Mouse (Mus musculus): ENCODE measurements around the gene Ssc5d. TPM values are rescaled to one million over a fixed set of nuclear protein-coding genes. Genes with fewer than 3 reads are reported as not detected.
A peak's percentile ranks its signal among the peaks of the same experiment; 100 is the strongest.

Gene Ssc5d
- polyA plus RNA-seq, 1 experiment from 2014 or later = 2.6 TPM

DNA sequence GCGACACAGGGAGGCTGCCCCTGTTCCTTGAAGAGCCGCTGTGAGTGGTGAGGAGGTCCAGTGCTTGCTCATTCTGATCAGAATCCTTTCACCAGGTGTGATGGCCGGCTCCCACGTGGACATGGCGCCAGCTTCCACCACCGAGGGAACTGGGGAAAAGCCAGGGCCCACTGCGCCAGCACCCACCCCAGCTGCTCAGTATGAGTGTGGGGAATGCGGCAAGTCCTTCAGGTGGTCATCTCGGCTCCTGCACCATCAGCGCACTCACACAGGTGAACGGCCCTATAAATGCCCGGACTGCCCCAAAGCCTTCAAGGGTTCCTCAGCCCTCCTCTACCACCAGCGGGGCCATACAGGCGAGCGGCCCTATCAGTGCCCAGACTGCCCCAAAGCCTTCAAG, 6.9 kb upstream of the Ssc5d start:
- Histone ChIP-seq H3K36me3 (ENCODE audit: control insufficient read depth, insufficient read depth) (peaks cover 36% of the 10 kb centered on the region), H3K9ac (ENCODE audit: low read depth, low read length) (no peak overlapping the region), H3K27me3 (replicated peaks; ENCODE audit: control insufficient read depth, insufficient read depth, low read length) (0 out of 2 replicates have a peak, but pooled peaks cover 6% of the 10 kb centered on the region), H3K4me3 (ENCODE audit: low read depth, low read length) (no peak overlapping the region), H3K4me1 (replicated peaks; ENCODE audit: control insufficient read depth, insufficient read depth, low read length) (0 out of 2 replicates have a peak, but pooled peaks cover 8% of the 10 kb centered on the region), H3K27ac (ENCODE audit: low read depth, low read length) (no peak overlapping the region), H3K4me2 (replicated peaks; ENCODE audit: low read depth) (no peak overlapping the region), H3K9me3 (ENCODE audit: control insufficient read depth) (no peaks in the 10 kb centered on the region)
- 92% methylated on average over 15 of the region's 15 CpGs for WGBS
- TF ChIP-seq CTCF (IDR thresholded peaks at IDR 0.05; ENCODE audit: low read depth) = no peak
- ATAC-seq = no peak

DNA sequence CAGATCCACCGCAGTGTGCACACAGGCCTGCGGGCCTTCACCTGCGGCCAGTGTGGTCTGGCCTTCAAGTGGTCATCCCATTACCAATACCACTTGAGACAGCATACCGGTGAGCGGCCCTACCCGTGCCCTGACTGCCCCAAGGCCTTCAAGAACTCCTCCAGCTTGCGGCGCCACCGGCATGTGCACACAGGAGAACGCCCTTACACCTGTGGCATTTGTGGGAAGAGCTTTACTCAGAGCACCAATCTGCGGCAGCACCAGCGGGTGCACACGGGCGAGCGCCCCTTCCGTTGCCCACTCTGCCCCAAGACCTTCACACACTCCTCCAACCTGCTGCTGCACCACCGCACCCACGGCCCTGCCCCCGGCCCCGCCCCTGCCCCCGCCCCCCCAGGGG, 6.5 kb upstream of the Ssc5d start:
- no peak overlapping the region for H3K4me3 ChIP-seq (ENCODE audit: low read depth, low read length)
- no peak overlapping the region for H3K9ac ChIP-seq (ENCODE audit: low read depth, low read length)
- 0 out of 2 replicates have a peak, but pooled peaks cover 6% of the 10 kb centered on the region for H3K27me3 ChIP-seq (replicated peaks; ENCODE audit: control insufficient read depth, insufficient read depth, low read length)
- ATAC-seq = no peak
- no peak for TF ChIP-seq CTCF (IDR thresholded peaks at IDR 0.05; ENCODE audit: low read depth)
- peaks cover 36% of the 10 kb centered on the region for H3K36me3 ChIP-seq (ENCODE audit: control insufficient read depth, insufficient read depth)
- no peak overlapping the region for H3K4me2 ChIP-seq (replicated peaks; ENCODE audit: low read depth)
- no peak overlapping the region for H3K27ac ChIP-seq (ENCODE audit: low read depth, low read length)
- 80% methylated on average over 21 of the region's 21 CpGs for WGBS
- H3K4me1 ChIP-seq (replicated peaks; ENCODE audit: control insufficient read depth, insufficient read depth, low read length) = 0 out of 2 replicates have a peak, but pooled peaks cover 10% of the 10 kb centered on the region
- H3K9me3 ChIP-seq (ENCODE audit: control insufficient read depth) = no peaks in the 10 kb centered on the region

DNA sequence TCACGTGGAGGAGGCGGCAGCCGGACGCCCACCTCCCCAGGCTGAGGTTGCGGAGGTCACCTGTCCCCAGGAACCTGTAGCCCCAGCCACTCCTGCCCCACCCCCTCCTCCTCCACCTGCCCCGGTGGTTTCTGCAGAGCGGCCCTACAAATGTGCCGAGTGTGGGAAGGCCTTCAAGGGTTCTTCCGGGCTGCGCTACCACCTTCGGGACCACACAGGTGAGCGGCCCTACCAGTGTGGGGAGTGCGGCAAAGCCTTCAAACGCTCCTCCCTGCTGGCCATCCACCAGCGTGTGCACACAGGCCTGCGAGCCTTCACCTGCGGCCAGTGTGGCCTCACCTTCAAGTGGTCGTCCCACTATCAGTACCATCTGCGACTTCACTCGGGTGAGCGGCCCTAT, 5.6 kb upstream of the Ssc5d start:
- no peaks in the 10 kb centered on the region for H3K9me3 ChIP-seq (ENCODE audit: control insufficient read depth)
- no peak overlapping the region for H3K9ac ChIP-seq (ENCODE audit: low read depth, low read length)
- WGBS = 91% methylated on average over 21 of the region's 21 CpGs
- H3K27me3 ChIP-seq (replicated peaks; ENCODE audit: control insufficient read depth, insufficient read depth, low read length) = 0 out of 2 replicates have a peak, but pooled peaks cover 6% of the 10 kb centered on the region
- no peak overlapping the region for H3K4me3 ChIP-seq (ENCODE audit: low read depth, low read length)
- H3K36me3 ChIP-seq (ENCODE audit: control insufficient read depth, insufficient read depth) = peaks cover 36% of the 10 kb centered on the region
- H3K4me2 ChIP-seq (replicated peaks; ENCODE audit: low read depth) = no peak overlapping the region
- no peak for TF ChIP-seq CTCF (IDR thresholded peaks at IDR 0.05; ENCODE audit: low read depth)
- no peak overlapping the region for H3K27ac ChIP-seq (ENCODE audit: low read depth, low read length)
- no peak for ATAC-seq
- 0 out of 2 replicates have a peak, but pooled peaks cover 12% of the 10 kb centered on the region for H3K4me1 ChIP-seq (replicated peaks; ENCODE audit: control insufficient read depth, insufficient read depth, low read length)

DNA sequence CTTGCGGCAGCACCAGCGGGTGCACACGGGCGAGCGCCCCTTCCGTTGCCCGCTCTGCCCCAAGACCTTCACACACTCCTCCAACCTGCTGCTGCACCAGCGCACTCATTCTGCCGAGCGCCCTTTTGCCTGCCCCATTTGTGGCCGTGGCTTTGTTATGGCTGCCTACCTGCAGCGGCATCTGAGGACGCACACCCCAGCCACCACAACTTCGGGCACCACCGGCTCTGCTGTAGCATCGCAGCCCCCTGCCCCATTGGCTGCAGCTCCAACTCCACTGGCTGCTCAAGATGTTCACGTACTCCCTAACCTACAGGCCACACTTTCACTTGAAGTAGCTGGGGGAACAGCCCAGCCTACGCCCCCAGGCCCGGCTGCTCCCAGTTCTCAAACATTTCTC, 5.1 kb upstream of the Ssc5d start:
- no peak overlapping the region for H3K27ac ChIP-seq (ENCODE audit: low read depth, low read length)
- 90% methylated on average over 19 of the region's 19 CpGs for WGBS
- 0 out of 2 replicates have a peak, but pooled peaks cover 12% of the 10 kb centered on the region for H3K4me1 ChIP-seq (replicated peaks; ENCODE audit: control insufficient read depth, insufficient read depth, low read length)
- no peaks in the 10 kb centered on the region for H3K9me3 ChIP-seq (ENCODE audit: control insufficient read depth)
- H3K9ac ChIP-seq (ENCODE audit: low read depth, low read length) = no peak overlapping the region
- H3K36me3 ChIP-seq (ENCODE audit: control insufficient read depth, insufficient read depth) = peaks cover 36% of the 10 kb centered on the region
- H3K4me2 ChIP-seq (replicated peaks; ENCODE audit: low read depth) = no peak overlapping the region
- H3K27me3 ChIP-seq (replicated peaks; ENCODE audit: control insufficient read depth, insufficient read depth, low read length) = 0 out of 2 replicates have a peak, but pooled peaks cover 6% of the 10 kb centered on the region
- no peak for ATAC-seq
- no peak for TF ChIP-seq CTCF (IDR thresholded peaks at IDR 0.05; ENCODE audit: low read depth)
- no peak overlapping the region for H3K4me3 ChIP-seq (ENCODE audit: low read depth, low read length)

DNA sequence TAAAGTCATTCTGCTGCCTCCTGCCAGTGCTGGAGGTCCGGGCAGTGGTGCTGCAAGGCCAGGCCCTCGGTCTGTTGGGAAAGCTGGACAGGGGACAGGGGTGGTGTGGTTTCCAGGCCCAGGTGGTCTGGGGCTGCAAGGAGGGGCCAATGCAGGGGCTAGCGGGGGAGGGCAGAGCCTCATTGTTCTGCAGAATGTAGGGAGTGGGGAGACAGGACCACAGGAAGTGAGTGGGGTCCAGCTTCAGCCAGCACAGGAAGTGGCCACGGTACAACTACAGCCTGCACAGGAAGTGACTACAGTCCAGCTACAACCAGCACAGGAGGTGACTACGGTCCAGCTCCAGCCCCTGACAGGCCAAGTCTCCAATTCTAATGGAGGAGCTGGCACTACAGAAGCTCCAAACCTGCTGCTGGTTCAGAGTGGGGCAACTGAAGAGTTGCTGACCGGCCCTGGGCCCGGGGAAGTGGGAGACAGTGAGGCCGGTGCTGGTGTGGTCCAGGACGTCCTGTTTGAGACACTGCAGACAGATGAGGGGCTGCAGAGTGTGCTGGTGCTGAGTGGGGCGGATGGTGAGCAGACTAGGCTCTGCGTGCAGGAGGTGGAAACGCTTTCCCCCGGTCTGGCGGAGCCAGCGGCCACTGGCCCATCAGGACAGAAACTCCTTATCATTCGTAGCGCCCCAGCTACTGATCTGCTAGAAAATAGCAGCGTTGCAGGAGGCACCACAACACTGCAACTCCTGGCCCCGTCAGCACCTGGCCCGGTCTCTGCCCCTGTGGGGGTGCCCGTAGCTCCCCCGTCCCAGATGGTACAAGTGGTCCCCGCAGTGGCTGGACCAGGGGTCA, 4.4 kb upstream of the Ssc5d start:
- Histone ChIP-seq H3K27me3 (replicated peaks; ENCODE audit: control insufficient read depth, insufficient read depth, low read length) (0 out of 2 replicates have a peak, but pooled peaks cover 6% of the 10 kb centered on the region), H3K27ac (ENCODE audit: low read depth, low read length) (no peak overlapping the region), H3K36me3 (ENCODE audit: control insufficient read depth, insufficient read depth) (peaks cover 36% of the 10 kb centered on the region), H3K4me2 (replicated peaks; ENCODE audit: low read depth) (0 out of 2 replicates have a peak overlapping the region, but pooled peaks have one; percentile 17), H3K9me3 (ENCODE audit: control insufficient read depth) (no peaks in the 10 kb centered on the region), H3K4me3 (ENCODE audit: low read depth, low read length) (no peak overlapping the region), H3K9ac (ENCODE audit: low read depth, low read length) (no peak overlapping the region), H3K4me1 (replicated peaks; ENCODE audit: control insufficient read depth, insufficient read depth, low read length) (0 out of 2 replicates have a peak, but pooled peaks cover 12% of the 10 kb centered on the region)
- no peak for ATAC-seq
- TF ChIP-seq CTCF (IDR thresholded peaks at IDR 0.05; ENCODE audit: low read depth) = no peak
- 65% methylated on average over 23 of the region's 23 CpGs for WGBS

DNA sequence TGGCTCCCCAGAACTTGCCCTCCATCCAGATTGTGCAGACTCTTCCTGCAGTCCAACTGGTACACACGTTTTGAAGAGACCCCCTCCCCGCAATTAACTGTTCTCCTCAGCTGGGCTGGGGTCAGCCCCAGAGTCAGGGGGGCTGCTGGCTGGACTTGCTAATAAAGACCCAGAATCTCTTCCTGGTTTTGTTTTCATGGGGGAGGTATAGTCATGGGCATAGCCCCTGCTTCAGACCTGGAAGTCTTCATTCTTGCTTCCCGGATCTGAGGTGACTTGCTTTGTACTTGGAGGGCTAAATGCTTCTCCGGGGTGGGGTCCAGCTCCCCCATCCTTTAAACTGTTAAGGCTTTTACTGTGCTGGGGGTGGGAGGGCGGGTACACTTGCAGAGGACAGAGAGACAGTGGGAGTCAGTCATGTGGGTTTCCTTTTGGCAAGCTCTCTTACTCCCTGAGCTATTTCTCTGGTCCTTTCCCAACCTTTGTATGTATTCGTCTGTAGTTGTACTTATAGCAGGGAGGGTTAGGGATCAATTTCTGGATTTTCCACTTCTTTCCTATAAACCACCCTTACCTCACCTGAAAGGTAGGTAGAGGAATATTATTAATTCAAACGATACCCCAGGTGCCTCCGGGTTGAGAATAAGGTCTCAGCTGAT, 3.6 kb upstream of the Ssc5d start, which contains the start of gene Nat14:
Gene Nat14, plus strand, starts transcription at position 205 of the 659 bp plus-strand sequence.
- H3K4me1 ChIP-seq (replicated peaks; ENCODE audit: control insufficient read depth, insufficient read depth, low read length) = 0 out of 2 replicates have a peak, but pooled peaks cover 8% of the 10 kb centered on the region
- 31% methylated on average over 8 of the region's 8 CpGs for WGBS

More for the DNA sequence above, 3.6 kb upstream of the Ssc5d start, which contains the start of gene Nat14:
- no peak within 1 kb of the TSS for H3K9ac ChIP-seq (ENCODE audit: low read depth, low read length)
- ATAC-seq = no peak
- H3K27ac ChIP-seq (ENCODE audit: low read depth, low read length) = no peak within 1 kb of the TSS
- H3K36me3 ChIP-seq (ENCODE audit: control insufficient read depth, insufficient read depth) = peaks cover 36% of the 10 kb centered on the region
- TF ChIP-seq CTCF (IDR thresholded peaks at IDR 0.05; ENCODE audit: low read depth) = no peak
- peak within 1 kb of the TSS; percentile 6; the same call in 1 of the 2 replicates for H3K4me3 ChIP-seq (ENCODE audit: low read depth, low read length)
- peak within 1 kb of the TSS; percentile 54 for H3K4me2 ChIP-seq (replicated peaks; ENCODE audit: low read depth)
- no peaks in the 10 kb centered on the region for H3K9me3 ChIP-seq (ENCODE audit: control insufficient read depth)
- 0 out of 2 replicates have a peak, but pooled peaks cover 6% of the 10 kb centered on the region for H3K27me3 ChIP-seq (replicated peaks; ENCODE audit: control insufficient read depth, insufficient read depth, low read length)
